Mouse (Mus musculus) cerebellum, adult 9-10 months (tissue): ENCODE measurements at regions not wholly inside any gene's neighbourhood (a gene's known extent, or its start where the extent isn't known, plus 50 kb on each side); places are given as distances from the start of the nearest gene placed in this dataset.
A peak's percentile ranks its signal among the peaks of the same experiment; 100 is the strongest.

Experiments used
- DNase-seq: peaks from one replicate; pipeline ENCODE4 v3.0.0; 2022

DNA sequence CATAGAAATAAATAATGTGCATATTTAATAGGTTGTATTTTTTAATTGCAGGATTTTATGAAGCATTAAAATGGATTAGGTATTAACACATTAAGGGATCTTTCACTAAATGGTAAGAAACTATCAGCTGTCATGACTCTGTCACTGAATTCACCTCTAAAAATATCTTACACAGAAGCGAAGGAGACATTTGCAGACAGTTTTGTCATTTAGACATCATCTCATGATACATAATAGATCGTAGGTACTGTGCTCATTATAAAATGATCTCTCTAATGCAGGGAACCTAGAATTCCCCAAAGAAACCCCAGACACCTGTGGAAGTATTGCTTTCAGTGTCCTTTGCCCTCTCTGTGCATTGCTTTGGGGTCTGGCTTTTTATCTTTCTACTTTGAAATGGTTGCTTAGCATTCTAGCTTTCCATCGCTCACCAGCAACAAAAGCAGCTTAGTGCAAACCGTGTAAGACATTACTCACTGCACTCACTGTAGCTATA lies 1270.5 kb downstream of the Olfm4 start:
- no peak for DNase-seq

DNA sequence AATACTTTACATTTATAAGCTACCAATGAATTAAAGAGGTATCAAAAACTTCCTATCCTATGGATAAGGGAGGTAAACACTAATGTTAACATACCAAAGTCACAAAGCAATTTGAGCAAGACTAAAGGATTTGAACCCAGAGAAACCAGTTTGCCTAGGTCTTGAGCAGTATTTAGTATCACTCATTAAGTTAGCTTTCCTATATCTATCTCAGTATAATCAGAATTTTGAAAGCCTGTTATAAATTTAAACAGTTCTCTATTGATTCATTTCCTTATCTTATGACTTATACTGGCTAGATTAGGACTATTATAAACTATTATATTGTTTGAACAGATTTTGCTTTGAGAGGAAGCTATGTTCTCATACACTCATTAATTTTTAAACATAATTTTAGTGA lies 1271.5 kb downstream of the Olfm4 start:
- DNase-seq, result no peak

DNA sequence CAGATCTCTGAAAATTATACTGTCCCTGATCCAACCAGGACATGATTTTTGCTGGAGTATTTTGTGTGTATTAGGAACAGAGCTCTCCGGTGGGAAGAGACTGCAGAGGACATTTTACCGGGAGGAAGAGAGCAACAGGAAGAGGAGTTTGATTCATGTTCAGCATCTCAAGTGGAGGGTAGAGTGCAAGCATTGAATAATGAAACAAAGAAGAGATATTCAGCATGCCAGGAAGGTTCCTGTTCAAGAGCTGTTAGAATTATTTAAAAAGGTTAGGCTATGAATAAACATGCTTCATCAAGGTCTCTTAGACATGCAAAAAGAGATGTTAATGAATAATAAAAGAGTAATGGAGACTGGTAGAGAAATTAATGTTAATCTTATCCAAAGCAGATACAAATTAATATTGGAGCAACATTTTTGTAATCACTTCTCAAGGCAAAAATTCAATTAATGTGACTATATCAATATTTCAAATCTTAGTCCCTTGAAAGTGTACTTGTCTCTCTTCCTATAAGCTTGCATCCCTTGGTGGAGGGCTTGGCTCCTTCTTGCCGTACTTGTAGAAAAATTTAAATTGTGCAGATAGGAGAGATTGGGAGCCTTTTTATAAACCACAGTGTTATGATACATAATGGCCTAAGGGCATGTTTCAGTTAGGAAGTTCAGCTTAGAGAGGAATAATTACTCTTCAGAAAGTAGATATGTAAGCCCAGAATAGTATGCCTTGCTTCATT lies 1283.9 kb downstream of the Olfm4 start:
- no peak for DNase-seq

DNA sequence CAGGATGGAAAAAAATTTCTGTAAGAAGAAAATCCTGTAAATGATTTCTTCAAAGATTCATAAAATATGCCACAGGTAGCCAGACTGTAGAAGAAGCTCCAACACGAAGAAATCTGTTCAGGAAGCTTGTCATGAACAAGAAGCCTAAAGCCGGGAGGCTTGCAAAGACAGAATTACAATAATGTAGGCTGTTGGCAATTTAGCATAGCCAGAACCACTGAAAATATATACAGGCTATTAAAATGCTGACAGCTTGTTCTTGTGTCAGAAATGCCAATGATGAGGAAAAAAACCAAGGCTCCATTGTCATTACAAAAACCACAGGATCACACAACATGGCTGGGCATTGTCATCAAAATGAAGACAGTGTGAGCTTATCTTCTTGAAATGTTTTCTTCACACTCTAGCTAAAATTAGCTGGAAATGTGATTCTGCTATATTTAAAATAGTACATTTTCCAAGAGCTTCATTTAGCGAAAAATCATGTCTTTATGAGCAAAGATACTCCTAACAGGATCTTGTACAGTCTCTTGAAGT lies 1303.7 kb downstream of the Olfm4 start:
- no peak for DNase-seq

DNA sequence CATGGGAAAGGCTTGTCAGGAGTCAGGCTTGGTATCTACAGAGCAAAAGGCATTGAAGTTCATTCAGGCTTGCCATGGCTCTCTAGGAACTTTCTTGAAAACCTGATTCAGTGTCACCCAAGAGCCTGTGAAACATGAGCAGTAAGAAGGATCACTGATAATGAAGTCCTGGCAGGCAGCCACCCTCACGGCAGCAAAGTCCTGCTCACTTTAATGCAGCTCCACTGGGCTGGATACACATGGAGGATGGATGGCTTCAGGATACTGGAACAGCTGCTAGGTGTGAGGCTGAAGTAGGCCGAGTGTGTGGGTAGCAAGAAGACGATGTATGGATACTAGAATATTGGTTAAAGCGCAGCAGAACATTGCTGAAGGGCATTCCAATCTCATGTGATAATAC lies 1323.3 kb downstream of the Olfm4 start:
- no peak for DNase-seq

DNA sequence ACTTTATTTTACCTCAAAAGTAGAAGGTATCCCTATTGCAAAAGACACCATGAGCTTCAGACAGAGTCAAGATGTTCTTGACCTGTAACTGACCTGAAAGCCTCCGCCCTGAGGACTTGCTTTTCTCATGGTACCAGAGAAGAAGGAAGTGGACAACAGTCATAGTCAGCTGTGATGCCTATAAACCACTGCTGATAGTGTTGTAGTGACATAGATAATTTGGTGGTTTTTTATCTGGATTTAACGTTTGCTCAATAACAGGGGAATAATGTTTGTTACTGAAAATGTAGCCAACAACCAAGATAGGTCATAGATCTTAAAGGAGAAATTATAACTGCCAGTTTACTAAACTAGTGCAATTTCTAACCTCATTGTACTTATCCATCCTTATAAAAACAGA lies 1357.2 kb downstream of the Olfm4 start:
- no peak for DNase-seq

DNA sequence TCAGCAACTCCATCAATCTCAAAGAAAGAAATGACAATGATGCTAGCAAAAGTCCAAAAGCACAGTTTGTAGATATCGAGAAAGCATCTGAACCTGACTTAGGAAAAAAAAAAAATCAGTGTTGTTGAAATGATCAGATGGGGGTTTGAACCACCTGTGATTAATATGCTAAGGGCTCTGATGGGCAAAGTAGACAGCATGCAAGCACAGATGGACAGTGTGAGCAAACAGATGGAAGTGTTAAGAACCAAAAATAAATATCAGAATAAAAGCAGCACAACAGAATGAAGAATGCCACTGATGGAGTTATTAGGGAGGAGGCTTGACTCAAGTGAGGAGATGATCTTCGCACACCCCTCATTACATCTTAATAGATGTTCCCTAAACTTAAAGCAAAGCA lies 1403.7 kb downstream of the Olfm4 start:
- peak; percentile 4 for DNase-seq
